In genomic region chr9:9548657-9549056, GRCm38 (mm10) we compare ENCODE assay signal across 29 mouse cellular contexts.
DNase-seq lines count a peak whose midpoint lies in the region; ATAC-seq lines count a peak whose summit lies in the region.
"Had no signal": no experiment of that assay in that cellular context is flagged by ENCODE, and none has a peak within 500 bp of the region (broad histone marks: within the 10 kb centered on the region; RNA-seq: fewer than 3 reads in every experiment).

No protein-coding gene starts in this region.

- ATAC-seq in embryonic facial prominence, embryonic 14.5 days (ENCODE audit: low read depth), result no peak
- peak; percentile 93 for ATAC-seq in frontal cortex, adult (ENCODE audit: low TSS enrichment)
- ATAC-seq: activated CD4-positive, CD25-positive, alpha-beta regulatory T cell, adult 4 months; hindbrain, embryonic 16.5 days had no signal

- H3K27me3 ChIP-seq in embryonic facial prominence, embryonic 14.5 days (replicated peaks; ENCODE audit: control insufficient read depth, insufficient read depth, low read length), result no peaks in the 10 kb centered on the region
- H3K27me3 ChIP-seq in embryonic facial prominence, embryonic 10.5 days (replicated peaks; ENCODE audit: low read depth, poor library complexity, severe bottlenecking), result no peaks in the 10 kb centered on the region
- H3K27me3 ChIP-seq: CH12.LX; embryonic facial prominence, embryonic 13.5 days; kidney, embryonic 15.5 days; stomach, embryonic 15.5 days had no signal

- peak; percentile 2 for DNase-seq in embryonic facial prominence, embryonic 14.5 days (ENCODE audit: low spot score)
- DNase-seq in embryonic facial prominence, embryonic 10.5 days (ENCODE audit: low spot score), result no peak
- no peak for DNase-seq in frontal cortex, postnatal 25 days (ENCODE audit: low spot score in 2 of 2)
- peak; percentile 2 for DNase-seq in left cerebral cortex, adult 11 months (ENCODE audit: low spot score)
- DNase-seq in left cerebral cortex, postnatal 36 days (ENCODE audit: low spot score in 2 of 2), result no peak
- no peak for DNase-seq in heart, postnatal 25 days (ENCODE audit: low spot score)
- DNase-seq: adrenal gland, adult 8-10 months; cerebellum, adult 11-12 months; cerebellum, adult 9-11 months; embryo, embryonic 11 days; gastrocnemius, postnatal 14 days; heart, postnatal 14 days; kidney, adult 18-20 months; kidney, postnatal 25 days; liver; lung, adult 2 months; lung, postnatal 14 days; midbrain, embryonic 14.5 days; right cerebral cortex, postnatal 25 days; thymus, postnatal 14 days had no signal

- no peak overlapping the region for H3K4me2 ChIP-seq in embryonic facial prominence, embryonic 14.5 days (ENCODE audit: low read depth, low read length)
- H3K4me2 ChIP-seq: embryonic facial prominence, embryonic 13.5 days; kidney, embryonic 15.5 days; stomach, embryonic 15.5 days had no signal

- intact Hi-C loops in left cerebral cortex, postnatal 36 days (cut with DNase I), result no loop called here
- intact Hi-C loops in heart, postnatal 25 days (cut with DNase I), result no loop called here

- no peaks in the 10 kb centered on the region for H3K9me3 ChIP-seq in embryonic facial prominence, embryonic 14.5 days (ENCODE audit: control insufficient read depth, low read length)
- no peaks in the 10 kb centered on the region for H3K9me3 ChIP-seq in embryonic facial prominence, embryonic 10.5 days
- H3K9me3 ChIP-seq: embryonic facial prominence, embryonic 13.5 days; kidney, embryonic 15.5 days; stomach, embryonic 15.5 days had no signal

- no peaks in the 10 kb centered on the region for H3K36me3 ChIP-seq in embryonic facial prominence, embryonic 14.5 days (ENCODE audit: control insufficient read depth, insufficient read depth, low read length)
- no peaks in the 10 kb centered on the region for H3K36me3 ChIP-seq in embryonic facial prominence, embryonic 10.5 days (replicated peaks)
- H3K36me3 ChIP-seq: embryonic facial prominence, embryonic 13.5 days; kidney, embryonic 15.5 days; stomach, embryonic 15.5 days had no signal

- H3K4me1 ChIP-seq in embryonic facial prominence, embryonic 14.5 days (ENCODE audit: control insufficient read depth, insufficient read depth, low read length), result no peaks in the 10 kb centered on the region
- H3K4me1 ChIP-seq in embryonic facial prominence, embryonic 10.5 days, result no peaks in the 10 kb centered on the region
- H3K4me1 ChIP-seq: embryonic facial prominence, embryonic 13.5 days; kidney, embryonic 15.5 days; stomach, embryonic 15.5 days had no signal

- H3K9ac ChIP-seq in embryonic facial prominence, embryonic 14.5 days (ENCODE audit: low read depth, low read length), result no peak overlapping the region
- H3K9ac ChIP-seq: embryonic facial prominence, embryonic 13.5 days; kidney, embryonic 15.5 days; liver, embryonic 14.5 days; stomach, embryonic 15.5 days had no signal

- H3K4me3 ChIP-seq in embryonic facial prominence, embryonic 14.5 days (ENCODE audit: low read depth, low read length), result no peak overlapping the region
- H3K4me3 ChIP-seq in embryonic facial prominence, embryonic 10.5 days, result no peak overlapping the region
- H3K4me3 ChIP-seq: embryonic facial prominence, embryonic 13.5 days; erythroblast, embryonic 14.5 days; kidney, embryonic 15.5 days; stomach, embryonic 15.5 days had no signal

- H3K27ac ChIP-seq in embryonic facial prominence, embryonic 14.5 days (replicated peaks; ENCODE audit: low read depth, low read length), result no peak overlapping the region
- no peak overlapping the region for H3K27ac ChIP-seq in embryonic facial prominence, embryonic 10.5 days (replicated peaks)
- H3K27ac ChIP-seq: embryonic facial prominence, embryonic 13.5 days; kidney, embryonic 15.5 days; liver, embryonic 14.5 days; stomach, embryonic 15.5 days had no signal

Comparison
In these comparisons a context has a peak if more than half of its experiments do, and no peak if none do; other contexts are left out.
1. DNase-seq: peak in embryonic facial prominence, embryonic 14.5 days (single experiment) and left cerebral cortex, adult 11 months (single experiment); none in embryonic facial prominence, embryonic 10.5 days (single experiment), frontal cortex, postnatal 25 days (0 of 2), left cerebral cortex, postnatal 36 days (0 of 2) and heart, postnatal 25 days (single experiment).